Mouse (Mus musculus): ENCODE results near the gene Psen2. TPM values are rescaled to one million over a fixed set of nuclear protein-coding genes. Genes with fewer than 3 reads are reported as not detected.

The Psen2 gene
- polyA plus RNA-seq, 1 experiment from 2014 or later = 11.9 TPM

DNA sequence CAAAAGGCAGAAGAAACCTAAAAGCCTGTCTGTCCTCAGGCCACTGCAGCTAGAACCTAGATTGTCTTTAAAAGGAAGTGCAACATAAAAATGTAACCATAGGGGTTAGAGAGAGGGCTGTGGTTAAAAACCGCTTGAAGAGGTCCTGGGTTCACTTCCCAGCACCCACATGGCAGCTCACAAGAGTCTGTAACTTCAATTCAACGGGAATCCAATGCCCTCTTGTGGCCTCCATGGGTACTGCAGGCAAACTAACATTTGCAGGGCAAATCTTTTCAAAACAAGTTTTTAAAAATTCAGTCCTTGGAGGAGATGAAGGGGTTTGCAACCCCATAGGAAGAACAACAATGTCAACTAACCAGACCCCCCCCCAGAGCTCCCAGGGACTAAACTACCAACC is 32.7 kb downstream of the Psen2 start:
- H3K4me3 ChIP-seq = no peak overlapping the region
- no peaks in the 10 kb centered on the region for H3K9me3 ChIP-seq
- ATAC-seq (ENCODE audit: low read depth) = no peak
- WGBS = 39% methylated on average over 2 of the region's 2 CpGs
- H3K36me3 ChIP-seq = peaks cover 12% of the 10 kb centered on the region; the same call in 1 of the 2 replicates
- H3K9ac ChIP-seq = no peak overlapping the region
- H3K4me2 ChIP-seq = no peak overlapping the region
- no peaks in the 10 kb centered on the region for H3K27me3 ChIP-seq
- H3K4me1 ChIP-seq (replicated peaks) = peaks cover 21% of the 10 kb centered on the region
- H3K27ac ChIP-seq (replicated peaks) = no peak overlapping the region

- H3K36me3 ChIP-seq = peaks cover 12% of the 10 kb centered on the region; the same call in 1 of the 2 replicates
- no peak for ATAC-seq (ENCODE audit: low read depth)
- WGBS = 95% methylated on average over 7 of the region's 7 CpGs
- no peaks in the 10 kb centered on the region for H3K9me3 ChIP-seq
- no peaks in the 10 kb centered on the region for H3K27me3 ChIP-seq
- no peak overlapping the region for H3K4me3 ChIP-seq
- H3K4me1 ChIP-seq (replicated peaks) = peaks cover 26% of the 10 kb centered on the region
- H3K4me2 ChIP-seq = no peak overlapping the region
- H3K27ac ChIP-seq (replicated peaks) = no peak overlapping the region
- no peak overlapping the region for H3K9ac ChIP-seq
Observed at GRCm38 (mm10) chr1:180229906-180230305, 33.3 kb downstream of the Psen2 start.

- WGBS = 82% methylated on average over 12 of the region's 12 CpGs
Observed at GRCm38 (mm10) chr1:180228854-180229253, 34.4 kb downstream of the Psen2 start.

GRCm38 (mm10) chr1:180226766-180227165 is 36.5 kb downstream of the Psen2 start:
- Histone ChIP-seq H3K4me2 (peak overlapping the region; percentile 67), H3K4me1 (replicated peaks) (peaks cover 21% of the 10 kb centered on the region), H3K9me3 (no peaks in the 10 kb centered on the region), H3K36me3 (peaks cover 12% of the 10 kb centered on the region; the same call in 1 of the 2 replicates), H3K27me3 (no peaks in the 10 kb centered on the region), H3K27ac (replicated peaks) (peak overlapping the region; percentile 79), H3K4me3 (no peak overlapping the region; the same call in 1 of the 2 replicates), H3K9ac (0 out of 2 replicates have a peak overlapping the region, but pooled peaks have one; percentile 65)
- WGBS = 61% methylated on average over 3 of the region's 3 CpGs
- ATAC-seq (ENCODE audit: low read depth) = no peak

More at GRCm38 (mm10) chr1:180228854-180229253, 34.4 kb downstream of the Psen2 start:
- Histone ChIP-seq H3K27me3 (no peaks in the 10 kb centered on the region), H3K36me3 (peaks cover 12% of the 10 kb centered on the region; the same call in 1 of the 2 replicates), H3K9ac (no peak overlapping the region), H3K27ac (replicated peaks) (no peak overlapping the region), H3K9me3 (no peaks in the 10 kb centered on the region), H3K4me2 (no peak overlapping the region), H3K4me3 (no peak overlapping the region), H3K4me1 (replicated peaks) (peaks cover 26% of the 10 kb centered on the region)
- no peak for ATAC-seq (ENCODE audit: low read depth)

- ATAC-seq (ENCODE audit: low read depth) = peak; percentile 78
- peaks cover 12% of the 10 kb centered on the region; the same call in 1 of the 2 replicates for H3K36me3 ChIP-seq
- H3K9me3 ChIP-seq = no peaks in the 10 kb centered on the region
- WGBS = 9% methylated on average over 12 of the region's 12 CpGs
- peak overlapping the region; percentile 45 for H3K4me3 ChIP-seq
- H3K4me2 ChIP-seq = peak overlapping the region; percentile 67
- no peaks in the 10 kb centered on the region for H3K27me3 ChIP-seq
- H3K4me1 ChIP-seq (replicated peaks) = peaks cover 17% of the 10 kb centered on the region
- peak overlapping the region; percentile 65 for H3K9ac ChIP-seq
- peak overlapping the region; percentile 79 for H3K27ac ChIP-seq (replicated peaks)
Observed at GRCm38 (mm10) chr1:180226221-180226713, 37.0 kb downstream of the Psen2 start.

DNA sequence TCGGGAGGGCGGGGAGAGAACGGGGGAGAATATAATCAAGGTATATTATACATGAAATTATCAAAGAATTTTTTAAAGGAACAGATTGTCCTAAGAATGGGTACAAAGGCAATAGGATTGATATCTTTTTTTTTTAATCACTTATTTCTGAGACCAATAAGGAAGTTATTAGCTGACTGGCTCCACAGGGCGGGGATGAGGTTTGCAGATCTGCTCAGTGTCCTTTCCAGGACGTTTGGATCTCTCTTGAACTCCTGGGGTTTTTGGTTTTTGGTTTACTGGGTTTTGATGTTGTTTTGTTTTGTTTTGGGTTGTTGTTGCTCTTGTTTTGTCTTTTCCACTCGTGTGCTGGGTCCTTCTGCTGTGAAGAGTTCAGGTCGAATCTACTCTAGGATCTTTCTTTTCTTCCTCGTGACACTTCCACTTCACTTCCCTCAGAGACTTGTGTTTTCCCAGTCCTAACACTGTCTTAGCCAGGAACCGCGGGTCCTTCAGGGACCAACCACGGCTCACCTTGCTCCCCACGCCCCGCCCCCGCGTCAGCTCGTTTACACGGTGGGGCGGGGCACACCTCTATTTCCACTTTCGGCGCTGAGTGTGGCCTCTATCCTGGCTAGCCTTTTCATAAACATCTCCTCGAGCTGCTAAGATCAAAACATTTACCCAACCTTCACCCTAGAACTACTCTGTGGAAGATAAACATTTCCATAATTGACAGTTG is 37.6 kb downstream of the Psen2 start:
- Histone ChIP-seq H3K9me3 (no peaks in the 10 kb centered on the region), H3K9ac (peak overlapping the region; percentile 65), H3K36me3 (peaks cover 12% of the 10 kb centered on the region; the same call in 1 of the 2 replicates), H3K4me2 (peak overlapping the region; percentile 67), H3K27ac (replicated peaks) (peak overlapping the region; percentile 79), H3K27me3 (no peaks in the 10 kb centered on the region), H3K4me1 (replicated peaks) (peaks cover 17% of the 10 kb centered on the region), H3K4me3 (peak overlapping the region; percentile 45)
- 17% methylated on average over 21 of the region's 21 CpGs for WGBS
- ATAC-seq (ENCODE audit: low read depth) = peak; percentile 89

DNA sequence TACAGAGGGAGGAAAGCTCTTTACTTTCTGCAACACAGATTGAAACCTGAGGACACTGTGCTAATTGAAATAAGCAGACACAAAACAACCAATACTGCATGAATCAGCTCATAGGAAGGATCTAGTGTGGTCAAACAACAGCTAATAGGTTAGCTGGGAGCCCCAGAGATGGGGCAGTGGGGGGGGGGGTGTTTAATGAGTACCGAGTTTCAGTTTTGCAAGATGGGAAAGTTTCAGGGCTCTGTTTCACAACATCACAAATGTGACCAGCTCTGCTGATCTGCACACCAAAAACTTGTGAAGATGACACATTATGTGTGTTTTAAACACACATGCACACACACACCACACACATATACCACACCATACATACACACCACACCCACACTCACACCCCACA is 41.2 kb downstream of the Psen2 start:
- 100% methylated on average over 1 of the region's 1 CpGs for WGBS
- H3K4me2 ChIP-seq = no peak overlapping the region
- H3K9ac ChIP-seq = no peak overlapping the region
- no peaks in the 10 kb centered on the region for H3K36me3 ChIP-seq
- H3K4me3 ChIP-seq = no peak overlapping the region
- no peak overlapping the region for H3K27ac ChIP-seq (replicated peaks)
- peaks cover 17% of the 10 kb centered on the region for H3K4me1 ChIP-seq (replicated peaks)
- H3K9me3 ChIP-seq = no peaks in the 10 kb centered on the region
- H3K27me3 ChIP-seq = no peaks in the 10 kb centered on the region
- no peak for ATAC-seq (ENCODE audit: low read depth)

DNA sequence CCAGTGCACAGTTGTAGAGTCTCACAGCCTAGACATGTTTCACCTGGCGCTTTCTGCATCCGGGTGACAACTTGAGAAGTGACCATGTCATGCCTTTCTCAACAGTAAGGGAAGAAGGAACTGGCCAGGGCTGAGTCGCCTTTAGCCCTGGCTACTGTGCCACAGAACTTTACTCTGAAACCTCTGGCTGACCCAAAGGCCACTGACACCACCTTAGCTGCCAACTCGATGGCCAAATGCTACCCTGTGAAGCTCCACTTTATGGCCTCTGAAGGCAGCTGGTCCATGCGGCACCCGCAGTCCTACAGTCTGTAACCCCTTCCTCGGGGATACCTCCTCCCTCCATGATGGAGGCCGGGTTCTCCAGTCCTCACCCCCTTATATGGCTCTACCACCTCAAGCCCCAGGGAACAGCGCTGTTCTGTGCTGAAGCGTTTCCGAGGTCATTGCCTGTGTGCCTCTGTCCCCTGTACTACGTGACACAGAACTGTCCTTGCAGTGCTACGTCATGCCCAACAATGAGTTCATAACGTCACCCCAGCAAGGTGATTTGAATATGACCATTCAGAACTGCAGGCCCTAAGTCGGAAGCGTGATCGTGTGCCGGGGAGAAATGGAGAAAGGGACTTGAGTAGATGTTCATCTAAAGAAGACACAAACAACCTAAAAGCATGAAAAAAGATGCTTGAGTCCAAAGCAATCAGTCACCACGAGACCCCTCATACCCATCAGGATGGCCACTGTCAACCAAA is 42.3 kb downstream of the Psen2 start:
- Histone ChIP-seq H3K4me1 (replicated peaks) (peaks cover 8% of the 10 kb centered on the region), H3K36me3 (no peaks in the 10 kb centered on the region), H3K27ac (replicated peaks) (no peak overlapping the region), H3K4me3 (no peak overlapping the region), H3K9me3 (no peaks in the 10 kb centered on the region), H3K9ac (no peak overlapping the region), H3K27me3 (no peaks in the 10 kb centered on the region), H3K4me2 (no peak overlapping the region)
- 85% methylated on average over 19 of the region's 19 CpGs for WGBS
- ATAC-seq (ENCODE audit: low read depth) = no peak

DNA sequence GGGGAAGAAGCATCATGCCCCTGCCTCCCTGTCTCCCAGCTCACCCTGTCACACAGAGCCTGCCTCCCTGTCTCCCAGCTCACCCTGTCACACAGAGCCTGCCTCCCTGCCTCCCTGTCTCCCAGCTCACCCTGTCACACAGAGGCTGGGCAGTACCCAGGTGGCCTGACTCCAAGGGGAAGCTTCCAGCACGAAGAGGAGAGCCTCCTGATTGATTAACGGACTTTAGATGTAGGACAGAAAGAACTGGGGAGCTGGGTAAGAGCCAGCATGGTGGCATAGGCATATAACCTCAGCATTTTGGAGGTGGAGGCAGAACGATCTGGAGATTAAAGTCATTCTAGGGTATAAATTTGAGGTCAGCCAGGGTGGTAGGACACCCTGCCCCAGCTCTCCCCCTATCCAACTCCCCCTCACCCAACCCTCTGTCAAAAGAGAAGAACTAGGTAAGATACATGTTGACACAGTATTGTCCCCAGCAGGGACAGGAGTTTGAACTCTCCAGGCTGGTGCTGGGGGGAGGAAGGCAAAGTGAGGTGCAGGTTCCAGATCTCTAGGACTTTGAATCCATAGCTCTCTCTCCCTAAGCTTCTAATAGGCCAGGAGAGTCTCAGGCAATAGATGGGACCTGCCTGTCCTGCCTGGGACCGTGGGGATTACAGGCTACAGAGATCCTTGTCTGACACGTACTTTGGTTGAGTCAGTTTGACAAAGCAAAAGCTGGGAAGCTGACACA is 46.5 kb downstream of the Psen2 start:
- no peak overlapping the region for H3K9ac ChIP-seq
- H3K4me2 ChIP-seq = no peak overlapping the region
- no peaks in the 10 kb centered on the region for H3K9me3 ChIP-seq
- WGBS = 64% methylated on average over 5 of the region's 5 CpGs
- no peak overlapping the region for H3K4me3 ChIP-seq
- no peaks in the 10 kb centered on the region for H3K4me1 ChIP-seq (replicated peaks)
- no peak overlapping the region for H3K27ac ChIP-seq (replicated peaks)
- H3K27me3 ChIP-seq = 0 out of 2 replicates have a peak, but pooled peaks cover 3% of the 10 kb centered on the region
- no peak for ATAC-seq (ENCODE audit: low read depth)
- no peaks in the 10 kb centered on the region for H3K36me3 ChIP-seq

DNA sequence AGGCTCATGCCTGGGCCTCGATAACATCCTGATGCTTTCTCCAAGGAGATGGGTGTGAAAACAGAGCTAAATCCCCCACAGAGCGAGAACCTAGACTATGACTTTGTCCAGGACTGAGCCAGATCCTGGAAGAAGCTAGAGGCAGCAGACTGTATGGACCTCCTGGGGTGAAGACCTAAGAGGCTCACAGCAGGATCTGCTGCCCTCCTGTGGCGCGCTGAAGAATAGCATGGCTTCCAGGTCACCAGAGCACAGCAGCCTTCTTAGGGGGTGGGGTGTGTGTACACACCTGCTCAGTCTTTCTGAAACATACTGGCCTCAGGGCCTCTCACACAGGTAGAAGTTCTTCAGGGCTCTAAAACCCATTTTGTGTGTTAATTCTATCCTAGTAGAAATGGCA is 48.2 kb downstream of the Psen2 start:
- H3K4me1 ChIP-seq (replicated peaks) = no peaks in the 10 kb centered on the region
- peak; percentile 56; the same call in 1 of the 2 replicates for ATAC-seq (ENCODE audit: low read depth)
- WGBS = 24% methylated on average over 4 of the region's 4 CpGs

GRCm38 (mm10) chr1:180212911-180213310 is 50.3 kb downstream of the Psen2 start:
- no peaks in the 10 kb centered on the region for H3K4me1 ChIP-seq (replicated peaks)
- no peak overlapping the region for H3K27ac ChIP-seq (replicated peaks)
- no peak overlapping the region for H3K9ac ChIP-seq
- H3K36me3 ChIP-seq = no peaks in the 10 kb centered on the region
- H3K27me3 ChIP-seq = 0 out of 2 replicates have a peak, but pooled peaks cover 3% of the 10 kb centered on the region
- no peak overlapping the region for H3K4me2 ChIP-seq
- WGBS = 93% methylated on average over 5 of the region's 5 CpGs
- no peak for ATAC-seq (ENCODE audit: low read depth)
- H3K4me3 ChIP-seq = no peak overlapping the region
- H3K9me3 ChIP-seq = no peaks in the 10 kb centered on the region

More for the DNA sequence above, 48.2 kb downstream of the Psen2 start:
- Histone ChIP-seq H3K4me2 (no peak overlapping the region), H3K9ac (no peak overlapping the region), H3K27ac (replicated peaks) (no peak overlapping the region), H3K9me3 (no peaks in the 10 kb centered on the region), H3K27me3 (0 out of 2 replicates have a peak, but pooled peaks cover 3% of the 10 kb centered on the region), H3K36me3 (no peaks in the 10 kb centered on the region), H3K4me3 (no peak overlapping the region)
